Mouse (Mus musculus): ENCODE data around the gene Kansl2.

Kansl2 gene

DNA sequence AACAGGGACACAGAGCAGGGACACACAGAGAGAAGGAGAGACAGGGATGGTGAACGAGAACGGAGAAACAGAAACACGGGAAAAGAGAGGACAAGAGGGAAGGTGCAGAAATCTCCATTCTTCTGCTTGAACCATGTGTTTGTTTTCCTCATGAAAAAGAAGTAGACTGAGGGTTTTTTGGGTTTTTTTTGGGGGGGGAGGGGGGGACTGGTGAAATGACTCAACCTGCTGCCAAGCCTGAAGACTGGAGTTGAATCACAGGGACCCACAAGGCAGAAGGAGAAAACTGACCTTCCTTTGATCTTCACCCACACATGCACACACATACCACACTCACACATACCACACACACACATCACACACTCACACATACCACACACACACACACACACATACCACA is 30.7 kb downstream of the Kansl2 start:
- DNase-seq (ENCODE audit: low read depth) = no peak

GRCm38 (mm10) chr15:98497631-98498030 is 36.4 kb downstream of the Kansl2 start:
- no peak for DNase-seq (ENCODE audit: low read depth)

DNA sequence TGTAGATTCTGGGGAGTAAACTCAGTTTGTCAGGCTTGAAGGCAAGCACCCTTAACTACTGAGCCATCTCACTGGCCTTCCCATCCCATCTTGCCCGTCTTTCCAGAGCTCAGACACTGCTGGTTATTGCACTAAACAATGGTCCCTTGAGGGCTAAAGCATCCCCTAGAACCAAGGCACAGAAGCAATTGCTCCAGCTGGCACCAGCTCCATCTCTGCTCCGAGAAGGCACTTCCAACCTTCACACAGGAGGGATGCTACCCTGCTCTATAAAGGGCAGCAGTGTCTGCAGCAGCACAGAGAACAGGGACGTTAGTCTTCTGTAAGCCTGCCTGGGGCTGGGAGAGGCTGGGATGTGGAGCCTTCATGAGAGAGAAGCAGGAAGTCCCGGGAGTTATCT is 42.0 kb downstream of the Kansl2 start, which contains the start of gene Olfr279:
Olfr279 (plus strand) TSS at position 301 of the 400 bp plus-strand sequence.
- DNase-seq (ENCODE audit: low read depth) = no peak

DNA sequence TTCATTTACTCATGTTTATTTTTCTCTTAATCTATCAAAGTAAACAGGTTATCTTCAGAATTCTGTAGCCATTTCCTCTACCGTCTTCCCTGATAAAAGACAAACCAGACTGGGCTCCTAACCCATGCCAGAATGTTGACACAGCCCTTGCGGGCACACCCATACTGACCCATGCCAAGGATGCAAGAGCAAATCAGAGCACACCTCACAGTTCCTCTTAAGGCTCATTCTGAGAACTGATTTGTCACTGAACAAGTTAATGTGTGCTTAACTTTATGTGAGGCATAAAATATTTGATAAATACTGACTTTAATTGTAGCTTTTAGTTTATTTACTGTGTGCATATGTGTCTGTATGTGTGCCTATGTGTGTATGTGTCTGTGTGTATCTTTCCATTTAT is 42.7 kb downstream of the Kansl2 start:
- no peak for DNase-seq (ENCODE audit: low read depth)

DNA sequence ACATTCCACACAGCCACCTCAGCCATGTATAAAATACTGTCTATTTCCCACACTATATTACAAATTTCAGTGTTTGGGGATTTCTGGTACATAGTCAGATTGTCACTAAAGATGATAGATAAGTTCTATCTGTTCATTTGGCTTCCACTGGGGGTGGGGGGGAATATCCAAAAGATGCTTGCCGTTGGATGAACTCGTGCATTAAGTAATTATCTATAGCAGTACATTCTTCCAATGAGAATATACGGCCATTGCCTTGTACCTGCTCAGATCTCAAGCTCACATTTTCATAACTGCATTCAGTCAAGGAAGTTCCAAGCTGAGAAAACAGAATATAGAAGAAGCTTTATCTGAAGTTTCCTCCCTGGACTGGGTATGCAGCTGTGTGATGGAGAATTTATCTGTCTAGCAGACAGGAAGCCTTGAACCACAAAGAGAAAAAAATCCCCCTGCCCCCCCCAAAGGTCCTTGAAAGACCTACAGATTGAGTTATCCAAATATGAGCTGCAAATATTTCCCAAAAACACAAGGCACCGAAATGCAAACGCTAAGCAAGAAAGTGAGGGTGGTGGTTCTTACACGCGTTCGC is 47.5 kb downstream of the Kansl2 start:
- DNase-seq (ENCODE audit: low read depth) = no peak

DNA sequence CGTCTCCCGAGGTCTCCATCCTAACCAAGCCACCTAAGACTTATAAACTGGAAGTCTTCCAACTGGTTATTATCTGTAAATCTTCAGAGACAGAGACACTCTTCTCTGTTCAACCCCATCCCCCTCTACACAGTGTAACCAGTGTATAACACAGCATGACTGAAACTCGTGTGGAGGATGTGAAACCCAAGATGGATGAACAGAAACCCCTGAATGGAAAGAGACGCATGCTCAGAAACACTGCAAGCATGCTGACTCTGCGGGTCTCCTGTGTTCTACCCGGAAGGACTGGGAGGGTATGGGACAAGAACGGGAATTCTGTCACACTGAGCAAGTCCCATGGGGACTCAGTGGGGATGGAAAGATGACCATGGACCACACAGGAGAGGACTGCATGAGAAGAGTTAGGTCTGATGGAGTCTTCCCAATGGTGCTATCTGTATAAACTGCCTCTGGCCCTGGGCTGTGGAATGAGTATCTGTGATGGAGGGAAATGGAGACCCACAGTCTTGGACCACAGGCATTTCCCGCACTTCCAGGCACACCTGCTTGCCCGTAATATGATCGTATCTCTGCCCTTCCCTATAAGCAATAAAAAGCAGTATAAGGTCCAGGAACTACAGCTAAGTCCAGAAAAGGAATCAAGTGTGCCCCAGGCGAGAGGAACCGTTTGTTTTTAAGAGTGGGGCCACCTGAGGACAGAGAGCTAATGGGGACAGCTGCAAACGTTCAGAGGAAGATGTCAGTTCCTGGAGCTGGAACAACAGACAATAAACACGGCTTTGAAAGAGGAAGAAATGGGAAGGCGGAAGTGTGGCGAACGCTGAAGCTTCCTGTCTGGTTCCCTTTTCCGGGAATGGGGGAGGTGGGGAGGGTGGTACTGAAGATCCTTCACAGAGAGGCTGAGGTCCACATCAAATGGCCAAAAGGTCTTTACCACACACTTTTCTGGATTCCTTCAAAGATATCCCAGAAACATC is 49.9 kb downstream of the Kansl2 start:
- no peak for DNase-seq (ENCODE audit: low read depth)

DNA sequence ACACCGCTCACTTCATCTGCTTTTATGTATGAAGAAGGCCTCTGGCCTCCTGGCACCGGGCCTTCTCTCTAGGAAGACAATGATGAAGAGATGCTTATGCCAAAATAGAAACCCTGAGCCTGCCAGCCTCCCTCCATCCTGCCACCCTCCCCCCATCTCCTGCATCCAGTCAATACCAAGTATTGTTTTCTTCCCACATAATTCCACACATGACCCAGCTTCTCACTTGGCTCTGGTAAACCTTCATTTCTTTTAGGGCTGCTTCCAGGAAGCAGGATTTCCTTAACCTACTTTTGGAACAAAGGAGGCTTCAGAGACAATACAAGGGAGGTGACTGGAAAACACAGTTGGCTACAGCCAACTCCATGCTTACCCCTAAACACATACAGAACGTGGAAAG is 51.4 kb downstream of the Kansl2 start, which contains the start of gene Lalba:
Lalba (minus strand) TSS at position 21 of the 400 bp plus-strand sequence.
- no peak for DNase-seq (ENCODE audit: low read depth)

GRCm38 (mm10) chr15:98479568-98480102 is 54.4 kb downstream of the Kansl2 start:
- DNase-seq (ENCODE audit: low read depth) = no peak

- no peak for DNase-seq (ENCODE audit: low read depth)
Measured at GRCm38 (mm10) chr15:98476281-98476680, 57.8 kb downstream of the Kansl2 start.

GRCm38 (mm10) chr15:98475382-98475781 is 58.7 kb downstream of the Kansl2 start:
- DNase-seq (ENCODE audit: low read depth) = no peak

DNA sequence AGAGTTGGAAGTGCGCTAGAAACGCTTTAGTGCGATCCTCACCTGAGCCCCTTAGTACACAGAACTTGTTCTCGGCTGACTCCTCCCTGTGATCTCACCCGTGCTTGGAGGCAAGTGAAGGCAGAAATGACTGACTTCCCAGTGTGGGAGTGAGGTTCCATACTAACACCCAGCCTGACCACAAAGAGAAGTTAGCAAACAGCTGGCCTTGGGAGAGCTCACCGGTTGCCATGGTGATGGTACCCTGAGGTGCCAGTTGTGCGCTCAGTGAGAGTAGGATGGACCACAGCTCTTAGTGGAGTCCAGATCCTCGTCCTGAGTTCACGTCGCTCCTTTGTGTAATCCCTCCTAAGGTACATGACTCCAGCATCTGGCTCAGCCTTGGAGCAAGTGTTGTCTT is 59.1 kb downstream of the Kansl2 start:
- no peak for DNase-seq (ENCODE audit: low read depth)

- no peak for DNase-seq (ENCODE audit: low read depth)
Measured at GRCm38 (mm10) chr15:98471539-98471938, 62.5 kb downstream of the Kansl2 start.

DNA sequence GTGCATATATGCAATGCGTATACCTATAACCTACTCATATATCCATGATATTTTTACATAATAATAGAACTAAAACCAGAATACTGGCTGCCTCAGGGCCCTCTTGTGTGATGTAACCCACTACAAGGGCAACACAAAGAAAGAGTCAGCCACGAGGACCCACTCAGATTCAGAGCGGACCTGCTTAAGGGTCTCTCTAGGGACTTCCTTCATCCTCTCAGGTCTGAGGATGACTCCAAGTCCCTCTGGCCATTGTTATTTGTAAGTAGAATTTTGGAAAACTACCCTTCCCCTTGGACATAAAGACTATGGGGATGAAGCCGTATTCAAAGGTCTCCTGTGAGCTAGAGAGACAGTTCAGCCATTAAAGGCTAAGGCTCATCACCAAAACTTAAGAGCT is 64.5 kb downstream of the Kansl2 start, which contains the start of gene OR5BS1P:
OR5BS1P (plus strand) TSS at position 301 of the 400 bp plus-strand sequence.
- no peak for DNase-seq (ENCODE audit: low read depth)
